Mouse (Mus musculus) E14TG2a.4 (cell line): Measurements from ENCODE around the gene Ky.

Experiments used
- CTCF ChIP-seq: conservative IDR thresholded peaks from 2 replicates; pipeline ENCODE4 v1.5.1; 2014; ENCODE audit warnings: low read length
- NANOG ChIP-seq: IDR thresholded peaks from 2 replicates; pipeline ENCODE4 v1.6.1; 2014; ENCODE audit warnings: borderline replicate concordance, low read length, mixed read lengths
- POU5F1 ChIP-seq: IDR thresholded peaks from 2 replicates; pipeline ENCODE4 v1.6.1; 2014; ENCODE audit warnings: low read length, borderline replicate concordance

DNA sequence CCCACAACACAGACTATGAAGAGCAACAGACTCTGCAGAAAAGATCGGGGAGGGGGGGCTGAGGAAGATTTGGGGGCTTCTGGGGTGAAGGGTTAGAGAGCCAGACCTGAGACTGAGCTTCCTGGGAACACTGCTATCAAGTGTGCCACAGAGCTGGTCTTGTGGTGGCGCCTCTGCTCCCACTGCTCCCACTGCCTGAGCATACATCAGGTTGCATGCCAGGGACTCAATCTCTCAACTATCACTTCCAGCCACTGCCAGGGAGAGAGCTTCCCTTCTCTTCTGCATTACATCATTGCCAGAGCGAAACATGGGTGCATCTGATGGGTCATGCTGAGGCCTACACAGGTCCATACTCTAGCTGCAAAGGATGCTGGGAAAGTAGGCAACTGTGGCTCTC is 2.8 kb downstream of the Ky start:
- TF ChIP-seq CTCF, result no peak
- TF ChIP-seq NANOG, result no peak
- TF ChIP-seq POU5F1, result no peak
